Mouse (Mus musculus) myocyte (in vitro differentiated cells): ENCODE data around the gene Samd5.

Source experiments
- CEBPB ChIP-seq: IDR thresholded peaks from 2 replicates; pipeline ENCODE4 v1.6.1; 2011; ENCODE audit warnings: mild to moderate bottlenecking, moderate library complexity; ENCODE audit not compliant: poor library complexity, insufficient read depth, severe bottlenecking
- E2F4 ChIP-seq: IDR thresholded peaks from one replicate; pipeline ENCODE4 v1.6.1; 2011; ENCODE audit warnings: mild to moderate bottlenecking, control low read depth, moderate library complexity; ENCODE audit not compliant: insufficient read depth
- MAX ChIP-seq: IDR thresholded peaks from one replicate; pipeline ENCODE4 v1.6.1; 2011; ENCODE audit warnings: low read depth, mild to moderate bottlenecking, control low read depth
- MYOD1 ChIP-seq, 3 experiments: IDR thresholded peaks; one replicate each; pipeline ENCODE4 v1.6.1; 2011; ENCODE audit warnings: control low read depth in 2 of 3, low read depth in 2 of 3, mild to moderate bottlenecking in 2 of 3, moderate library complexity in 1 of 3; ENCODE audit not compliant: insufficient read length in 2 of 3, control insufficient read depth in 1 of 3
- MYOG ChIP-seq, 3 experiments: IDR thresholded peaks; one replicate each; pipeline ENCODE4 v1.6.1; 2011; ENCODE audit warnings: control low read depth in 2 of 3, low read depth in 2 of 3, mild to moderate bottlenecking in 2 of 3; ENCODE audit not compliant: insufficient read length in 2 of 3, control insufficient read depth in 1 of 3, insufficient read depth in 1 of 3
- POLR2A ChIP-seq: IDR thresholded peaks from one replicate; pipeline ENCODE4 v1.6.1; 2011; ENCODE audit warnings: low read depth, mild to moderate bottlenecking, control low read depth, moderate library complexity; ENCODE audit not compliant: insufficient read length
- POLR2AphosphoS2 ChIP-seq: IDR thresholded peaks from one replicate; pipeline ENCODE4 v1.6.1; 2011; ENCODE audit warnings: low read depth, control low read depth; ENCODE audit not compliant: insufficient read length
- REST ChIP-seq: IDR thresholded peaks from one replicate; pipeline ENCODE4 v1.6.1; 2011; ENCODE audit warnings: mild to moderate bottlenecking, control low read depth, moderate library complexity; ENCODE audit not compliant: insufficient read depth, insufficient read length
- TCF12 ChIP-seq: IDR thresholded peaks from one replicate; pipeline ENCODE4 v1.6.1; 2011; ENCODE audit warnings: mild to moderate bottlenecking, control low read depth; ENCODE audit not compliant: poor library complexity, insufficient read depth, severe bottlenecking
- TCF3 ChIP-seq: IDR thresholded peaks from one replicate; pipeline ENCODE4 v1.6.1; 2011; ENCODE audit warnings: low read depth, control low read depth; ENCODE audit not compliant: insufficient read length
- USF1 ChIP-seq: IDR thresholded peaks from one replicate; pipeline ENCODE4 v1.6.1; 2011; ENCODE audit warnings: low read depth, mild to moderate bottlenecking, control low read depth, moderate library complexity

DNA sequence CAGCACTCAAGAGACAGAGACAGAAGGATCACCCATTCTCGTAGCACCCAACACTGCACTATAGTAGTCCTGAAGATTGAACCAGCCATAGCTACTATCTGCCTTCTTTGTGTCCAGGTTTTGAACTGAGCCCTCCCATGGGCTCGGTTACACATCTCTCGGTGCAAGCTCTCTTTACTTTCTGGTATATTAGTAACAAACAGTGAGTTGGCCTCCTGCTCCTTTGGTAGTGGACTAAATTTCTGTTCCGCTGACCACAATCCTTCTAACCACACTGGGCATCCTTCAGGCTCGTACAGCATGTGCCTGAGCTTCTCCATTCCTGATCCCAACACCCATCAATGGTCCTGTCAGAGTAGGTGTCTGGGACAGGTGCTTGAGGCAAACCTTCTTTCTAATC is 2.3 kb downstream of the Samd5 start:
- TF ChIP-seq POLR2A, result no peak
- TF ChIP-seq CEBPB, result no peak
- TF ChIP-seq POLR2AphosphoS2, result no peak
- TF ChIP-seq MYOD1 (IDR thresholded peaks at IDR 0.05; ENCODE audit: control insufficient read depth in 1 of 3, insufficient read length in 2 of 3, low read depth in 2 of 3), result no peak
- TF ChIP-seq MAX, result no peak
- TF ChIP-seq USF1, result no peak
- TF ChIP-seq TCF12, result no peak
- no peak for TF ChIP-seq E2F4
- TF ChIP-seq TCF3, result no peak
- TF ChIP-seq REST, result no peak
- TF ChIP-seq MYOG (IDR thresholded peaks at IDR 0.05; ENCODE audit: control insufficient read depth in 1 of 3, insufficient read depth in 1 of 3, insufficient read length in 2 of 3, low read depth in 2 of 3), result no peak
